Mouse (Mus musculus): ENCODE results near the gene Mras. TPM values are rescaled to one million over a fixed set of nuclear protein-coding genes. Genes with fewer than 3 reads are reported as not detected.

Gene Mras
- total RNA-seq, 2 experiments from 2014 or later: 4.0 to 5.1 TPM

- intact Hi-C loops (cut with DNase I): loop anchor here (2.0 to 10.0 kb wide), 3 partner anchors 132 to 310 kb away; partner anchors contain the start of genes Cep70 and Pik3cb
- DNase-seq: peak; percentile 32 to 44
Measured at GRCm38 (mm10) chr9:99376591-99377418, 60.4 kb downstream of the Mras start.

GRCm38 (mm10) chr9:99368431-99368830 is 68.8 kb downstream of the Mras start:
- intact Hi-C loops (cut with DNase I): no loop called here
- DNase-seq: no peak

- intact Hi-C loops (cut with DNase I): no loop called here
- DNase-seq: no peak
Measured at GRCm38 (mm10) chr9:99365906-99366305, 71.3 kb downstream of the Mras start.

- intact Hi-C loops (cut with DNase I): no loop called here
- no peak for DNase-seq
Measured at GRCm38 (mm10) chr9:99363076-99363475, 74.1 kb downstream of the Mras start.

- intact Hi-C loops (cut with DNase I): no loop called here
- DNase-seq: no peak
Measured at GRCm38 (mm10) chr9:99361946-99362345, 75.2 kb downstream of the Mras start.

- intact Hi-C loops (cut with DNase I): no loop called here
- DNase-seq: no peak
Measured at GRCm38 (mm10) chr9:99359012-99359411, 78.2 kb downstream of the Mras start.

- intact Hi-C loops (cut with DNase I): no loop called here
- no peak for DNase-seq
Measured at GRCm38 (mm10) chr9:99357921-99358692, 79.1 kb downstream of the Mras start, which contains the start of gene Esyt3. Gene Esyt3 (minus strand): TSS chr9:99358557.

GRCm38 (mm10) chr9:99357561-99357920 is 79.6 kb downstream of the Mras start:
- intact Hi-C loops (cut with DNase I): no loop called here

GRCm38 (mm10) chr9:99355971-99356370 is 81.2 kb downstream of the Mras start:
- intact Hi-C loops (cut with DNase I): no loop called here
- no peak for DNase-seq

More at GRCm38 (mm10) chr9:99357561-99357920, 79.6 kb downstream of the Mras start:
- no peak for DNase-seq

- intact Hi-C loops (cut with DNase I): no loop called here
Measured at GRCm38 (mm10) chr9:99354796-99355195, 82.4 kb downstream of the Mras start.

GRCm38 (mm10) chr9:99353390-99353789 is 83.8 kb downstream of the Mras start:
- intact Hi-C loops (cut with DNase I): no loop called here
- DNase-seq: no peak

More at GRCm38 (mm10) chr9:99354796-99355195, 82.4 kb downstream of the Mras start:
- no peak for DNase-seq

- intact Hi-C loops (cut with DNase I): no loop called here
- no peak for DNase-seq
Measured at GRCm38 (mm10) chr9:99352964-99353363, 84.2 kb downstream of the Mras start.

GRCm38 (mm10) chr9:99345351-99345792 is 91.8 kb downstream of the Mras start:
- no peak for DNase-seq
- intact Hi-C loops (cut with DNase I): no loop called here

GRCm38 (mm10) chr9:99341600-99341999 is 95.6 kb downstream of the Mras start:
- DNase-seq: no peak
- intact Hi-C loops (cut with DNase I): no loop called here

- no peak for DNase-seq
- intact Hi-C loops (cut with DNase I): no loop called here
Measured at GRCm38 (mm10) chr9:99340126-99340525, 97.1 kb downstream of the Mras start.

- intact Hi-C loops (cut with DNase I): loop anchor here (2.0 kb wide), 1 partner anchor 110 kb away; no protein-coding TSS in a partner anchor
- no peak for DNase-seq
Measured at GRCm38 (mm10) chr9:99339182-99339581, 98.0 kb downstream of the Mras start.

- intact Hi-C loops (cut with DNase I): loop anchor here (2.0 kb wide), 1 partner anchor 111 kb away; no protein-coding TSS in a partner anchor
- DNase-seq: no peak
Measured at GRCm38 (mm10) chr9:99338293-99338692, 98.9 kb downstream of the Mras start.

- intact Hi-C loops (cut with DNase I): no loop called here
- no peak for DNase-seq
Measured at GRCm38 (mm10) chr9:99336538-99336937, 100.6 kb downstream of the Mras start.

Measured in gastrocnemius, postnatal 36 days (tissue).